In genomic region chr7:44704363-44704762, GRCm38 (mm10) we compare ENCODE assay signal across 8 mouse cellular contexts. TPM values are rescaled to one million over a fixed set of nuclear protein-coding genes. Genes with fewer than 3 reads are reported as not detected.
DNase-seq lines count a peak whose midpoint lies in the region; ATAC-seq and TF ChIP-seq lines count a peak whose summit lies in the region.

No protein-coding gene starts in this region.

- H3K27me3 ChIP-seq in Patski = no peaks in the 10 kb centered on the region
- no peaks in the 10 kb centered on the region for H3K27me3 ChIP-seq in embryonic facial prominence, embryonic 11.5 days (ENCODE audit: control insufficient read depth, insufficient read depth, low read length)

- TF ChIP-seq CTCF in Patski (IDR thresholded peaks at IDR 0.05) = peak; percentile 70

- no peak for ATAC-seq in CD4-positive, CD25-positive, alpha-beta regulatory T cell, adult 4 months
- ATAC-seq in Patski = no peak
- ATAC-seq in embryonic facial prominence, embryonic 11.5 days (replicated peaks; ENCODE audit: insufficient number of reproducible peaks, low FRiP score, low TSS enrichment, low read depth) = no peak
- ATAC-seq in activated CD4-positive, CD25-positive, alpha-beta regulatory T cell, adult 4 months = no peak

- H3K36me3 ChIP-seq in embryonic facial prominence, embryonic 11.5 days (replicated peaks; ENCODE audit: control insufficient read depth, insufficient read depth, low read depth, low read length) = no peaks in the 10 kb centered on the region

- in situ Hi-C loops in Patski (cut with MboI; ENCODE audit: low pct_unique_long_range_greater_than_20kb) = loop anchor here (25.0 kb wide), 1 partner anchor 258 kb away; the partner anchor contains the start of gene Cpt1c

- CTCF ChIA-PET in Patski (lab: Charles Lee) = interaction anchor here (0.9 to 1.7 kb wide), 4 partner anchors 33 to 54 kb away, joined by 3 to 5 read pairs (median 4); no protein-coding TSS in a partner anchor

- POLR2A ChIA-PET in Patski (lab: Charles Lee) = no interaction called here

- H3K9ac ChIP-seq in embryonic facial prominence, embryonic 11.5 days (replicated peaks; ENCODE audit: low read length) = no peak overlapping the region

- no peak overlapping the region for H3K4me3 ChIP-seq in embryonic facial prominence, embryonic 11.5 days (ENCODE audit: low read depth, low read length)

- no peaks in the 10 kb centered on the region for H3K4me1 ChIP-seq in embryonic facial prominence, embryonic 11.5 days (ENCODE audit: control insufficient read depth, insufficient read depth, low read length)

- no peak overlapping the region for H3K4me2 ChIP-seq in embryonic facial prominence, embryonic 11.5 days (ENCODE audit: low read depth, low read length)

- H3K9me3 ChIP-seq in embryonic facial prominence, embryonic 11.5 days (replicated peaks; ENCODE audit: control insufficient read depth, low read length) = no peaks in the 10 kb centered on the region

- DNase-seq in CD4-positive, CD25-positive, alpha-beta regulatory T cell, adult 2 months (ENCODE audit: low read depth, low spot score) = peak; percentile 37
- DNase-seq in layer of hippocampus, adult 11-12 months (ENCODE audit: low spot score) = peak; percentile 58
- DNase-seq in layer of hippocampus, adult 9-10 months (ENCODE audit: low spot score) = no peak
- no peak for DNase-seq in Patski (ENCODE audit: low read depth, low spot score)
- DNase-seq in embryonic facial prominence, embryonic 11.5 days (ENCODE audit: low spot score) = peak; percentile 53
- peak; percentile 29 for DNase-seq in naive thymus-derived CD4-positive, alpha-beta T cell, adult 2 months (ENCODE audit: low read depth)

- WGBS in embryonic facial prominence, embryonic 11.5 days = 50% methylated on average over 3 of the region's 3 CpGs

- H3K27ac ChIP-seq in embryonic facial prominence, embryonic 11.5 days (replicated peaks; ENCODE audit: low read depth, low read length) = no peak overlapping the region

RNA-seq across cellular contexts. Expression of gene Izumo2, which starts 4.2 kb away (rescaled TPM):
- not detected for polyA plus RNA-seq in CD4-positive, CD25-positive, alpha-beta regulatory T cell, adult 4 months (2017; shearing (Covaris generic))
- not detected for polyA plus RNA-seq in Patski (2021)
- not detected in 2 replicates for polyA plus RNA-seq in embryonic facial prominence, embryonic 11.5 days (2014; fragmentation: Nextera tagmentation; extraction: Ambion mirVana)
- polyA plus RNA-seq in activated CD4-positive, CD25-positive, alpha-beta regulatory T cell, adult 4 months (2017; shearing (Covaris generic)) = not detected

RNA-seq across cellular contexts. Expression of gene Myh14, which starts 33.7 kb away (rescaled TPM):
- polyA plus RNA-seq in CD4-positive, CD25-positive, alpha-beta regulatory T cell, adult 4 months (2017; shearing (Covaris generic)) = not detected
- polyA plus RNA-seq in Patski (2021) = 0.31 TPM
- 2.1 and 4.5 TPM in 2 replicates for polyA plus RNA-seq in embryonic facial prominence, embryonic 11.5 days (2014; fragmentation: Nextera tagmentation; extraction: Ambion mirVana)
- under 1 TPM in 1 of 2 experiments, not detected in 1; 0.38 TPM for polyA plus RNA-seq in activated CD4-positive, CD25-positive, alpha-beta regulatory T cell, adult 4 months (2017; shearing (Covaris generic))

RNA-seq across cellular contexts. Expression of gene Vrk3, which starts 43.9 kb away (rescaled TPM):
- 10 to 100 TPM; 79.6 to 97.6 TPM for polyA plus RNA-seq in CD4-positive, CD25-positive, alpha-beta regulatory T cell, adult 4 months (2017; shearing (Covaris generic))
- polyA plus RNA-seq in Patski (2021) = 51.5 TPM
- polyA plus RNA-seq in embryonic facial prominence, embryonic 11.5 days (2014; fragmentation: Nextera tagmentation; extraction: Ambion mirVana) = 32.3 and 38.0 TPM in 2 replicates
- 10 to 100 TPM; 60.2 to 68.7 TPM for polyA plus RNA-seq in activated CD4-positive, CD25-positive, alpha-beta regulatory T cell, adult 4 months (2017; shearing (Covaris generic))

RNA-seq across cellular contexts. Expression of gene Zfp473, which starts 46.5 kb away (rescaled TPM):
- polyA plus RNA-seq in CD4-positive, CD25-positive, alpha-beta regulatory T cell, adult 4 months (2017; shearing (Covaris generic)) = under 1 TPM; 0.16 to 0.63 TPM
- polyA plus RNA-seq in Patski (2021) = 1.8 TPM
- 3.3 and 3.6 TPM in 2 replicates for polyA plus RNA-seq in embryonic facial prominence, embryonic 11.5 days (2014; fragmentation: Nextera tagmentation; extraction: Ambion mirVana)
- polyA plus RNA-seq in activated CD4-positive, CD25-positive, alpha-beta regulatory T cell, adult 4 months (2017; shearing (Covaris generic)) = under 1 TPM; 0.33 to 0.60 TPM

Comparison
In these comparisons a context has a peak if more than half of its experiments do, and no peak if none do; other contexts are left out.
1. DNase-seq: peak in CD4-positive, CD25-positive, alpha-beta regulatory T cell, adult 2 months (single experiment), layer of hippocampus, adult 11-12 months (single experiment), embryonic facial prominence, embryonic 11.5 days (single experiment) and naive thymus-derived CD4-positive, alpha-beta T cell, adult 2 months (single experiment); none in layer of hippocampus, adult 9-10 months (single experiment) and Patski (single experiment).